Mouse (Mus musculus): ENCODE data around the gene Mxra7.
A peak's percentile ranks its signal among the peaks of the same experiment; 100 is the strongest.

Mxra7 gene

GRCm38 (mm10) chr11:116857183-116857850, 29.5 kb upstream of the Mxra7 start:
- TF ChIP-seq CTCF (conservative IDR thresholded peaks at IDR 0.05; ENCODE audit: low read length): no peak
- peaks cover 35% of the 10 kb centered on the region for H3K4me1 ChIP-seq (replicated peaks; ENCODE audit: low read depth, low read length)
- peaks cover 49% of the 10 kb centered on the region for H3K36me3 ChIP-seq (ENCODE audit: insufficient read depth, low read length)
- no peaks in the 10 kb centered on the region for H3K27me3 ChIP-seq (ENCODE audit: insufficient read depth, low read length)
- H3K4me3 ChIP-seq (replicated peaks; ENCODE audit: low read length): no peak overlapping the region
- no peaks in the 10 kb centered on the region for H3K9me3 ChIP-seq (ENCODE audit: low read length)

GRCm38 (mm10) chr11:116854279-116854678, 26.4 kb upstream of the Mxra7 start:
- Histone ChIP-seq H3K27me3 (ENCODE audit: insufficient read depth, low read length) (no peaks in the 10 kb centered on the region), H3K4me1 (replicated peaks; ENCODE audit: low read depth, low read length) (peaks cover 42% of the 10 kb centered on the region), H3K36me3 (ENCODE audit: insufficient read depth, low read length) (peaks cover 49% of the 10 kb centered on the region), H3K4me3 (replicated peaks; ENCODE audit: low read length) (peak overlapping the region; percentile 98), H3K9me3 (ENCODE audit: low read length) (no peaks in the 10 kb centered on the region)
- TF ChIP-seq CTCF (conservative IDR thresholded peaks at IDR 0.05; ENCODE audit: low read length): no peak
- TF ChIP-seq POU5F1 (IDR thresholded peaks at IDR 0.05; ENCODE audit: borderline replicate concordance, low read length): no peak
- TF ChIP-seq NANOG (IDR thresholded peaks at IDR 0.05; ENCODE audit: borderline replicate concordance, low read length): no peak

- H3K36me3 ChIP-seq (ENCODE audit: insufficient read depth, low read length): peaks cover 50% of the 10 kb centered on the region
- no peak for TF ChIP-seq POU5F1 (IDR thresholded peaks at IDR 0.05; ENCODE audit: borderline replicate concordance, low read length)
- no peak for TF ChIP-seq CTCF (conservative IDR thresholded peaks at IDR 0.05; ENCODE audit: low read length)
- no peak for TF ChIP-seq NANOG (IDR thresholded peaks at IDR 0.05; ENCODE audit: borderline replicate concordance, low read length)
- no peaks in the 10 kb centered on the region for H3K9me3 ChIP-seq (ENCODE audit: low read length)
- H3K27me3 ChIP-seq (ENCODE audit: insufficient read depth, low read length): no peaks in the 10 kb centered on the region
- peaks cover 38% of the 10 kb centered on the region for H3K4me1 ChIP-seq (replicated peaks; ENCODE audit: low read depth, low read length)
- H3K4me3 ChIP-seq (replicated peaks; ENCODE audit: low read length): peak overlapping the region; percentile 98
These were observed 25.7 kb upstream of the Mxra7 start for GRCm38 (mm10) chr11:116853512-116853928.

GRCm38 (mm10) chr11:116852891-116853511, 25.2 kb upstream of the Mxra7 start, which contains the start of gene Srsf2:
Gene Srsf2, minus strand, starts transcription at chr11:116853094.
- peaks cover 55% of the 10 kb centered on the region for H3K36me3 ChIP-seq (ENCODE audit: insufficient read depth, low read length)
- H3K4me3 ChIP-seq (replicated peaks; ENCODE audit: low read length): peak within 1 kb of the TSS; percentile 98
- no peaks in the 10 kb centered on the region for H3K9me3 ChIP-seq (ENCODE audit: low read length)
- H3K4me1 ChIP-seq (replicated peaks; ENCODE audit: low read depth, low read length): peaks cover 41% of the 10 kb centered on the region
- TF ChIP-seq NANOG (IDR thresholded peaks at IDR 0.05; ENCODE audit: borderline replicate concordance, low read length) (no peak), POU5F1 (IDR thresholded peaks at IDR 0.05; ENCODE audit: borderline replicate concordance, low read length) (no peak), CTCF (conservative IDR thresholded peaks at IDR 0.05; ENCODE audit: low read length) (no peak)
- H3K27me3 ChIP-seq (ENCODE audit: insufficient read depth, low read length): no peaks in the 10 kb centered on the region

GRCm38 (mm10) chr11:116852291-116852890, 24.5 kb upstream of the Mxra7 start, which contains the start of gene Mfsd11:
Gene Mfsd11, plus strand, starts transcription at chr11:116852440.
- Histone ChIP-seq H3K9me3 (ENCODE audit: low read length) (no peaks in the 10 kb centered on the region), H3K27me3 (ENCODE audit: insufficient read depth, low read length) (no peaks in the 10 kb centered on the region), H3K4me3 (replicated peaks; ENCODE audit: low read length) (peak within 1 kb of the TSS; percentile 98), H3K36me3 (ENCODE audit: insufficient read depth, low read length) (peaks cover 59% of the 10 kb centered on the region), H3K4me1 (replicated peaks; ENCODE audit: low read depth, low read length) (peaks cover 44% of the 10 kb centered on the region)
- TF ChIP-seq NANOG (IDR thresholded peaks at IDR 0.05; ENCODE audit: borderline replicate concordance, low read length) (no peak), CTCF (conservative IDR thresholded peaks at IDR 0.05; ENCODE audit: low read length) (no peak), POU5F1 (IDR thresholded peaks at IDR 0.05; ENCODE audit: borderline replicate concordance, low read length) (no peak)

GRCm38 (mm10) chr11:116851576-116852290, 23.9 kb upstream of the Mxra7 start:
- TF ChIP-seq CTCF (conservative IDR thresholded peaks at IDR 0.05; ENCODE audit: low read length) (no peak), POU5F1 (IDR thresholded peaks at IDR 0.05; ENCODE audit: borderline replicate concordance, low read length) (no peak), NANOG (IDR thresholded peaks at IDR 0.05; ENCODE audit: borderline replicate concordance, low read length) (no peak)
- H3K27me3 ChIP-seq (ENCODE audit: insufficient read depth, low read length): no peaks in the 10 kb centered on the region
- peaks cover 62% of the 10 kb centered on the region for H3K36me3 ChIP-seq (ENCODE audit: insufficient read depth, low read length)
- no peaks in the 10 kb centered on the region for H3K9me3 ChIP-seq (ENCODE audit: low read length)
- peak overlapping the region; percentile 98 for H3K4me3 ChIP-seq (replicated peaks; ENCODE audit: low read length)
- H3K4me1 ChIP-seq (replicated peaks; ENCODE audit: low read depth, low read length): peaks cover 43% of the 10 kb centered on the region

- peak overlapping the region; percentile 98 for H3K4me3 ChIP-seq (replicated peaks; ENCODE audit: low read length)
- H3K36me3 ChIP-seq (ENCODE audit: insufficient read depth, low read length): peaks cover 64% of the 10 kb centered on the region
- H3K27me3 ChIP-seq (ENCODE audit: insufficient read depth, low read length): no peaks in the 10 kb centered on the region
- TF ChIP-seq POU5F1 (IDR thresholded peaks at IDR 0.05; ENCODE audit: borderline replicate concordance, low read length) (no peak), NANOG (IDR thresholded peaks at IDR 0.05; ENCODE audit: borderline replicate concordance, low read length) (no peak), CTCF (conservative IDR thresholded peaks at IDR 0.05; ENCODE audit: low read length) (no peak)
- H3K4me1 ChIP-seq (replicated peaks; ENCODE audit: low read depth, low read length): peaks cover 41% of the 10 kb centered on the region
- no peaks in the 10 kb centered on the region for H3K9me3 ChIP-seq (ENCODE audit: low read length)
These were observed 23.1 kb upstream of the Mxra7 start for GRCm38 (mm10) chr11:116850833-116851477.

- TF ChIP-seq CTCF (conservative IDR thresholded peaks at IDR 0.05; ENCODE audit: low read length) (no peak), POU5F1 (IDR thresholded peaks at IDR 0.05; ENCODE audit: borderline replicate concordance, low read length) (no peak), NANOG (IDR thresholded peaks at IDR 0.05; ENCODE audit: borderline replicate concordance, low read length) (no peak)
These were observed 22.2 kb upstream of the Mxra7 start for GRCm38 (mm10) chr11:116850085-116850484.

More at GRCm38 (mm10) chr11:116850085-116850484, 22.2 kb upstream of the Mxra7 start:
- Histone ChIP-seq H3K4me1 (replicated peaks; ENCODE audit: low read depth, low read length) (peaks cover 42% of the 10 kb centered on the region), H3K4me3 (replicated peaks; ENCODE audit: low read length) (peak overlapping the region; percentile 98), H3K27me3 (ENCODE audit: insufficient read depth, low read length) (no peaks in the 10 kb centered on the region), H3K36me3 (ENCODE audit: insufficient read depth, low read length) (peaks cover 69% of the 10 kb centered on the region), H3K9me3 (ENCODE audit: low read length) (no peaks in the 10 kb centered on the region)
